Mouse (Mus musculus): ENCODE measurements at regions not wholly inside any gene's neighbourhood (a gene's known extent, or its start where the extent isn't known, plus 50 kb on each side); places are given as distances from the start of the nearest gene placed in this dataset.

GRCm38 (mm10) chr12:8844748-8845147 is 73.6 kb downstream of the Sdc1 start:
- DNase-seq (ENCODE audit: extremely low spot score in 1 of 2, low spot score in 1 of 2), result no peak

GRCm38 (mm10) chr12:8845443-8845842 is 74.3 kb downstream of the Sdc1 start:
- DNase-seq (ENCODE audit: extremely low spot score in 1 of 2, low spot score in 1 of 2), result no peak

- DNase-seq (ENCODE audit: extremely low spot score in 1 of 2, low spot score in 1 of 2), result no peak
Measured at GRCm38 (mm10) chr12:8846425-8847226, 74.8 kb upstream of the Laptm4a start.

DNA sequence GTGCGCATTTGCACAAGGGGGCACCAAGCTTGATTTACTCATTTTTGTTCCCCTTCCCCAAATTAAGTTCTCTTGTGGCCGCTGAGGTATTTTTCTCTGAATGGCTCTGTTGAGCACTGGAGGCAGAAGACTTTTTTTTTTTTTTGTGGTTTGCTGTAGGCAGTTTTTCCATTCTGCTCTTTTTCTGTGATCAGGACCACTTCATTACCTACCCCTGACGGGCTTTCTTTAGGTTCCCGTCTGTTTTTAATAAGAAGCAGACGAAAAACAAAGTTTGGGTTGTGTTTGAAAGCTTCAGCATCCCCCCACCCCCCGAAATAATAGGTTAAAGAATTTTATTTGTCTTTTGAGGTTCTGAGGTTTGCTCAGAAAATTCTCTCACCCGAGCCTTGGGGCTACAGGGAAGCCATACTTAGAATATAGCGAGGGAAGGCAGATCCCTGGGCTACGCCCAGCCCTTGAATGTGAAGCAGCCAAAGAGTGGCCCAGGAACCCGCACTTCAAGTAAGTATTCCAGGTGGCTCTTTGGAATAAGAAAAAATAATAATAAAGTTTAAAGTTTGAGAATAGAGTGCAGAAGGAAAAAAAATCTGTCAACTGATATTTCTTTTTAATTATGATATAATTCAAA is 74.1 kb upstream of the Laptm4a start:
- DNase-seq (ENCODE audit: extremely low spot score in 1 of 2, low spot score in 1 of 2), result no peak

DNA sequence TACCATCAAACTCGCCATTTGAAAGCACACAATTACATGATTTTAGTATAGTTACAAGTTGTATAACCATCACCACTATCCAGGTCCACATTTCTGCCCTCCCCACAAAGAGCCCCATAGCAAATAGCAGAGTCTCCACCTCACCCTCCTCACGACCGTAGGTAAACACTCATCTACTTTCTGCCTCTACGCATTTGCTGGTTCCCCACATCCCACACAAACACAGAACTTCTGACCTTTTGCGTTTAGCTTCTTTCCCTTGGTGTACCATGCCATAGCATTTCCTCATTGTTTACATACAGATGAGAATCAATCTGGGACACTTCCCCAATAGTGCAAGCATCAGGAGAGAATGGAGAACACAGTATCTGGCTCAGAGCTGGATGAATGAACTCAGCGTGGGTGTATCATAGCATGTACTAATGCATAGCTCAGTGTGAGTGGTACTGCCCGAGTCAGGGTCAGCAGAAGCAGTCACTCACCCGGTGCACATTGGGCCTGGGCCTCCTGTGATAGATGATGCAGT is 73.5 kb upstream of the Laptm4a start:
- no peak for DNase-seq (ENCODE audit: extremely low spot score in 1 of 2, low spot score in 1 of 2)

GRCm38 (mm10) chr12:8853858-8854257 is 67.6 kb upstream of the Laptm4a start:
- no peak for DNase-seq (ENCODE audit: extremely low spot score in 1 of 2, low spot score in 1 of 2)

DNA sequence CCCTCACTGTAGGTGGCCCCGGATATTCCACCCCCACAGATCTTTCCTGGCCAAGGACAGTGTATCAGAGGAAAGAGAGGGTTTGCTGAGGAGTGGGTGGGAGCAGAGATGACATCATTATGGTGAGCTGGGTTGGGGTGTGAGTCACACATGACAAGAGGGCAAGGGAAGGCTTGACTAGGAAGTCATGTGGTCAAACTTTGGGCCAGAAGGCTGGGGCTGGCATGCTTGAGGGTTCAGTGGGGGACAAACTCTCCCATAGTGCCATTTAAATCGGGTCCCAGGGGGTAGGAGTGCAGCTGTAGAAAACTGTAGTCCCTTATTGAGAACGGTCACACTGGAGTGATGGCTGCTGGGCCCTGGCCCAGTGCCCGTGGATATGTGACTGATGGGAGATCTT is 67.1 kb upstream of the Laptm4a start:
- DNase-seq (ENCODE audit: extremely low spot score in 1 of 2, low spot score in 1 of 2), result no peak

GRCm38 (mm10) chr12:8855119-8855518 is 66.3 kb upstream of the Laptm4a start:
- no peak for DNase-seq (ENCODE audit: extremely low spot score in 1 of 2, low spot score in 1 of 2)

- no peak for DNase-seq (ENCODE audit: extremely low spot score in 1 of 2, low spot score in 1 of 2)
Measured at GRCm38 (mm10) chr12:8856051-8856543, 65.4 kb upstream of the Laptm4a start.

DNA sequence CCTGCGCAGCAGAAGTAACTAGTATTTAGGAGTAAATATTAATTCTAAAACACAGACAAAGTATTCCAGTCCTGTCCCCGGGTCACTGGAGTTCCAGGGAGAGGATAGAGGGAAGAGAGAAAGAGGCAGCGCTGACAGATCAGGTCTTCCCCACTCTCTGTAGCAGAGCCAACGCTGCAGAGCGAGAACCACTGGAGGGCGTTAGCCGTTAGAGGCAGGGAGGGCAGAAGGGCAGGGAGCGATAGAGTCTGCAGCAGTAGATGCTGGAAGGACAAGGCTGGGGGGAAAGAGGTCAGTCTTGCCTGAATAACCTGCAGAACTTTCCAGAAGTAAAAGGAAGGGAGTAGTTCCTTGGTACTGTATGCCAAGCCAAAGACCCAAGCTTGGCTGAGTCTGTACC is 64.2 kb upstream of the Laptm4a start:
- DNase-seq (ENCODE audit: extremely low spot score in 1 of 2, low spot score in 1 of 2), result no peak

GRCm38 (mm10) chr12:8858748-8859147 is 62.7 kb upstream of the Laptm4a start:
- peak in 1 of 2 experiments; percentile 7 for DNase-seq (ENCODE audit: extremely low spot score in 1 of 2, low spot score in 1 of 2)

- DNase-seq (ENCODE audit: extremely low spot score in 1 of 2, low spot score in 1 of 2), result no peak
Measured at GRCm38 (mm10) chr12:8859588-8859987, 61.9 kb upstream of the Laptm4a start.

GRCm38 (mm10) chr12:8864830-8865229 is 56.6 kb upstream of the Laptm4a start:
- no peak for DNase-seq (ENCODE audit: extremely low spot score in 1 of 2, low spot score in 1 of 2)

- no peak for DNase-seq (ENCODE audit: extremely low spot score in 1 of 2, low spot score in 1 of 2)
Measured at GRCm38 (mm10) chr12:8865250-8865649, 56.2 kb upstream of the Laptm4a start.

- no peak for DNase-seq (ENCODE audit: extremely low spot score in 1 of 2, low spot score in 1 of 2)
Measured at GRCm38 (mm10) chr12:8867104-8867503, 54.4 kb upstream of the Laptm4a start.

GRCm38 (mm10) chr12:8868690-8869089 is 52.8 kb upstream of the Laptm4a start:
- no peak for DNase-seq (ENCODE audit: extremely low spot score in 1 of 2, low spot score in 1 of 2)

- no peak for DNase-seq (ENCODE audit: extremely low spot score in 1 of 2, low spot score in 1 of 2)
Measured at GRCm38 (mm10) chr12:8869190-8869589, 52.3 kb upstream of the Laptm4a start.
